Mouse (Mus musculus): Measurements from ENCODE around the gene Drap1.

Gene Drap1

DNA sequence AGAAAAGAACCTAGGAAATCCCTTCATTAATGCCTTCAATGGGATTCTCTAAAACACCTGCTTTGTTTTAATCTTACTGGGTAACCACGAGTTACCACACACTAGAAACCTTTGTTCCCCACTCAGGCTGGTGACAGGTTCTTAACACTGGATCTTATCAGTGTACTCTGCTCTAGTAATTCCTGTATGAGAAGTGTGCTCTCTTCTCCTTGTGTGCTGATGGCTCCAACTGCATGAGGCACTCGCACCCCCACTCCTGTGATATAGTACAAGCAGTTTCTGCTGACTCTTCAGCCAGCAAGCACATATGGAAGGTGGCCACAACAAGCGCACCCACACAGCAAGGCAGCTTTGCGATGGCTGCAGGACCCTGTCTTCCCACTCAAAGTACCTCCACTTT, 50.6 kb downstream of the Drap1 start:
- DNase-seq: no peak

All from cerebellum, adult 11 months (tissue).